Mouse (Mus musculus) adrenal gland, postnatal 14 days (tissue): ENCODE measurements around the gene Nadk. TPM values are rescaled to one million over a fixed set of nuclear protein-coding genes. Genes with fewer than 3 reads are reported as not detected.

Source experiments
- DNase-seq: peaks from one replicate; pipeline ENCODE4 v3.0.0; 2021; ENCODE audit warnings: mixed read lengths
- total RNA-seq: library from RNA; stranded (reverse); gene quantifications from 2 replicates; pipeline ENCODE4 v1.2.3, GENCODE M21; 2021

Gene Nadk
- total RNA-seq, 1 experiment from 2014 or later = 214 TPM

- no peak for DNase-seq
Observed at GRCm38 (mm10) chr4:155602753-155603152, 40.6 kb downstream of the Nadk start.

DNA sequence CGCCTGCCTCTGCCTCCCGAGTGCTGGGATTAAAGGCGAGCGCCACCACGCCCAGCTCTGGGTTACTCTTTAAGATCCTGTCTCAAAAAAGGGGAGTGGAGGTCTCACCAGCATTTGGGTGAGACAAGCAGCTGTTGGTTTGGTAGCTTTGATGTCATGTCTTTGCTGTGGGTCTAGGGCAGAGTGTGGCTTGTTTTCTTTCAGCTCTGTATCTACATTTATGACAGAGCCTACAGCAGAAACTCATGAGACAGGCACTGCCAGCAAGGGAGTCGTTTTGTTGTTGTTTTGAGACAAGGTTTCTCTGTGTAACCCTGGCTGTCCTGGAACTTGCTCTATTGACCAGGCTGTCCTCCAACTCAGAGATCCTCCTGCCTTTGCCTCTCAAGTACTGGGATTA, 41.6 kb downstream of the Nadk start:
- no peak for DNase-seq

DNA sequence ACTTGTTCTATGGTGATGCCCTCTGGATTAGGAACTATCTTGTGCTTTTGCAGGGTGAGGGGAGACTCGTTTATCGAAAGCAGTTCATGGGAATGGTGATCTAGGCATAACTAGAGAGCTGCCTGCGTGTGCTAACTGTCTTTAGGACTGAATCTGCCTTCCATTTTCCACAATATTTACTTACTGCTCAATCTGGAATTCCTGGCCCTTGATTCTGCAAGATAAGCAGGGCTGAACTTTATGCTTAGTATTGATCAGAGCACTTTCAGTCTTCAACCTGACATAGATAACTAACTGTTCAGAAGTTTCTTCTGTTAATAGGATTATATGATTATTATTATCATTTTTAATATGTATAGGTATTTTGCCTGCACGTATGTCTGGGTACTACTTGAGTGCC, 43.0 kb downstream of the Nadk start:
- DNase-seq = no peak

GRCm38 (mm10) chr4:155606825-155607224, 44.6 kb downstream of the Nadk start:
- no peak for DNase-seq

DNA sequence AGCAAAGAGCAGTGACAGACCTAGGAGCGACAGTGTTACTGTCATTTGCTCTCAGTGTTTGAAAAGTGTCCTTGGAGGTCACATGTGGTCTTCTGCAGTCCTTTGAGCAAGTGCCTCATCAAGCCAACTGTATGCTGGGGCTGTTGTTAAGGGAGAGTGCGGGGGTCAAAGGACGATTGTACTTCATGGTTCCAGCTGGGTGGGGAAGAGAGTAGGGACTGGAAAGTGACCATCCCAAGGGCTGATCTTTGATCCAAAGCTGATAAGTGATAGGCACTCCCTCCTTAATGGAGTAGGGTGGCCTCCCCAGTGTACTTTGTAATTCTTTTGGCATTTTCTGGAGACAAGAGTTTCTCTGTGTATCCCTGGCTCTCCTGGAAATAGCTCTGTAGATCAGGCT, 49.7 kb downstream of the Nadk start:
- DNase-seq = no peak

GRCm38 (mm10) chr4:155613264-155613663, 51.1 kb downstream of the Nadk start:
- no peak for DNase-seq

- no peak for DNase-seq
Observed at GRCm38 (mm10) chr4:155618321-155618720, 56.1 kb downstream of the Nadk start.

DNA sequence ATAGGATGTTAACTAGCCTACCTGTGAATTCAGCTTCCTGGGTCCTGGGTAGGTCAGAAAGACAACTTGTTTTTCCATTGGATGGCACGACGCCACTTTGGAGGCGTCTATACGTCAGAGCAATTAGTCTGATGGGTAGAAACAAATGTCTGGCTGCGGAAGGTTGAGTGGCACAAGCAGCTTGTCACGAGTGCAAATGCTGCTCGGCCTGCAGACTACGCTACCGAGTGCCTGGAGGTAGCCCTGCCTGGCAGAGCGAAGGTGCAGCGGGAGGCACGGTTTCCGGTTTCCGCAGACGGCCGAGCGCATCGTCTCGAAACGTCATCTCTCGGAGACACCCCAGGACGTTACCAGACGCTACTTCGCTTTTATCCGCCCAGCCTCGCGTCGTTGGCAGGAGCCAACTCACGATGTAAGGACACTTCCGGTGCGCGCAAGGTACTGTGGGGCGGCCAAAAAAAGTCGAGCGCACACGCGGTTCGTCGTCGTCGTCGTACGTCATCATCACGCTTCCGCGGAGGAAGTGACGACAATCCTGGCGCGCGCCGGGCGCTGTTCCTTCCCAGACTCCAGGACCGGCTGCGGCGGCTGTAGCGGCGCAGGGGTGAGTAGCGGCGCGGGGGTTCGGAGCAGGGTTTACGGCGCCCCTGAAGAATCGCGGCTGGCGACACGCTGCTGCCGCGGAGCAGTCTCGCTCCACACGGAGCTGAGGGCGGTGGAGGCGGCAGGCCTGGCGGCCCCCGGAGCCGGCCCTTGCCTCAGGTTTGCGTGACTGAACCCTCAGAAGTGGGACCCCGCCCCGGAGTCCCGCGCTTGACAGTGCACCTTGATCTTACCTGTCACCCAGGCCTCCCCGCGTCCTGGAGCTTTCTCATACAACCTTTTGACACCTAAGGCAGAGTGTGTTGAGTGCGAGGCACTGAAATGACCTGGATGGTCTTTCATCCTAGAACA, 62.4 kb downstream of the Nadk start, which contains the start of gene Cdk11b:
Cdk11b (plus strand) TSS at position 517 of the 954 bp plus-strand sequence.
- DNase-seq = peak; percentile 97

- DNase-seq = no peak
Observed at GRCm38 (mm10) chr4:155630267-155630666, 68.1 kb downstream of the Nadk start.

- DNase-seq = no peak
Observed at GRCm38 (mm10) chr4:155635766-155636499, 73.8 kb downstream of the Nadk start.

Other genes starting within 250 kb of the Nadk start
- 5.7 and 6.8 TPM in 2 replicates for gene Prkcz, start 201.0 kb upstream of the Nadk start, total RNA-seq
- 0.11 and 0.19 TPM in 2 replicates for gene Gabrd, start 164.3 kb upstream of the Nadk start, total RNA-seq
- gene Cfap74, start 153.2 kb upstream of the Nadk start, total RNA-seq = 0.48 and 1.1 TPM in 2 replicates
- 11.4 and 14.8 TPM in 2 replicates for gene Tmem52, start 93.3 kb upstream of the Nadk start, total RNA-seq
- 389 and 418 TPM in 2 replicates for gene Gnb1, start 71.0 kb upstream of the Nadk start, total RNA-seq
- 25.8 and 30.1 TPM in 2 replicates for gene Slc35e2, start 39.0 kb downstream of the Nadk start, total RNA-seq
- gene Cdk11b, start 62.5 kb downstream of the Nadk start, total RNA-seq = 56.4 and 59.3 TPM in 2 replicates
- not detected in 2 replicates for gene Gm10563, start 83.0 kb downstream of the Nadk start, total RNA-seq
- 10.0 and 11.5 TPM in 2 replicates for gene Mmp23, start 91.0 kb downstream of the Nadk start, total RNA-seq
- 38.5 and 41.6 TPM in 2 replicates for gene Mib2, start 106.8 kb downstream of the Nadk start, total RNA-seq
- gene Fndc10, start 132.0 kb downstream of the Nadk start, total RNA-seq = 34.8 and 45.9 TPM in 2 replicates
- gene Ssu72, start 142.4 kb downstream of the Nadk start, total RNA-seq = 94.3 and 97.0 TPM in 2 replicates
- gene Tmem240, start 172.4 kb downstream of the Nadk start, total RNA-seq = 0.79 and 1.2 TPM in 2 replicates
- 117 and 127 TPM in 2 replicates for gene Atad3a, start 198.7 kb downstream of the Nadk start, total RNA-seq
- gene Vwa1, start 212.3 kb downstream of the Nadk start, total RNA-seq = 5.2 and 5.5 TPM in 2 replicates
- 0.79 and 0.82 TPM in 2 replicates for gene Tmem88b, start 223.5 kb downstream of the Nadk start, total RNA-seq
- gene Ankrd65, start 228.1 kb downstream of the Nadk start, total RNA-seq = not detected in 2 replicates
- 194 and 200 TPM in 2 replicates for gene Mrpl20, start 240.5 kb downstream of the Nadk start, total RNA-seq